Mouse (Mus musculus) heart, postnatal 0 days (tissue): ENCODE data around the gene Asic2.

Experiments
- CTCF ChIP-seq: IDR thresholded peaks from 2 replicates; pipeline ENCODE4 v1.5.1; 2016; ENCODE audit warnings: antibody characterized with exemption, control low read depth, low read depth
- EP300 ChIP-seq: IDR thresholded peaks from 2 replicates; pipeline ENCODE4 v1.6.1; 2016; ENCODE audit warnings: antibody characterized with exemption, low read depth

DNA sequence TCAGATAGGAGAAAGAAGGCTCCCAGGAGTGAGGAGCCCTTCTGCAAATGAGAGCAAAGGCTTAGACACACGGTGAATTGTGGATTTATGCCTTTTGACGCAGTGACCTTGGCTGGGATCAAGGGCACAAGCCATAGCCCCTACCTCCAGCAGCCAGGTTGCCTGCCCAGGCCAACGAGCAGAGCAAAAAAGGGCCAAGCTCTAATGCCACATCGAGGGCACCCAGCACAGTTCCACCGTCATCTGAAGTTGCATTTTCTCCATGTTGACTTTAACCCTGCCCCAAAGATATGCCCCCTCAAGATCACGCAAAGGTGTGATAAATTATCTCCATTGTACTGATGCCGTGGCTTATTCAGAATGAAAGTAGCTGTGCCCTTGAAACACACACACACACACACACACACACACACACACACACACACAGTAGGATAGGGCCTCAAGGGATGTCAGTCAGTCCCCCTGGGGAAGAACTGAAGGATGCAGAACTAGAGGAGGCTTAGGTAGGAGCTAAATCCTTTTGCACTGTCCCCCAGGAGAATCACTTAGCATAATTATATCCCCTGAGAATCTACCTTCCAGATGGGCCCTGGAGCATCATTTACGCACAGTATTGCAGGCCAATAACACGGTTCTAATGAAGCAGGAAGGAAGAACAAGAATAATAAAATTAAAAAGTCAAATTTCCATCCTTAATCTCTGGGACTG lies 96.6 kb downstream of the Asic2 start:
- TF ChIP-seq CTCF, result no peak
- no peak for TF ChIP-seq EP300
